Mouse (Mus musculus): ENCODE results near the gene Eya4.

GRCm38 (mm10) chr10:23395399-23395798, 44.8 kb upstream of the Eya4 start:
- TF ChIP-seq CTCF (IDR thresholded peaks at IDR 0.05; ENCODE audit: low read depth, low read length) (no peak), POLR2A (IDR thresholded peaks at IDR 0.05; ENCODE audit: extremely low read depth, insufficient read depth, low read length) (no peak)

All from liver, adult 2 months (tissue).